Mouse (Mus musculus) hindbrain, embryonic 14.5 days (tissue): ENCODE measurements at regions not wholly inside any gene's neighbourhood (a gene's known extent, or its start where the extent isn't known, plus 50 kb on each side); places are given as distances from the start of the nearest gene placed in this dataset.

Experiments
- ATAC-seq: fragments of 200-750 bp; cut with Nextera tagmentation; 2 replicates; pipeline ENCODE4 v1.8.0; 2017; ENCODE audit warnings: moderate number of reproducible peaks, mild to moderate bottlenecking, moderate TSS enrichment, moderate library complexity; ENCODE audit not compliant: low FRiP score
- DNase-seq: peaks from one replicate; pipeline ENCODE4 v3.0.0-alpha.2; 2015; ENCODE audit warnings: low spot score
- H3K27ac ChIP-seq: fragments of 300-500 bp; sonication (generic); 2 replicates; pipeline ENCODE4 v1.5.1; 2014; ENCODE audit warnings: mild to moderate bottlenecking, moderate library complexity
- H3K27me3 ChIP-seq: fragments of 300-500 bp; sonication (generic); 2 replicates; pipeline ENCODE4 v1.6.1; 2014; ENCODE audit warnings: mild to moderate bottlenecking, low read length, mixed read lengths; ENCODE audit not compliant: control insufficient read depth, insufficient read depth
- H3K36me3 ChIP-seq: fragments of 300-500 bp; sonication (generic); replicated peaks from 2 replicates; pipeline ENCODE4 v1.6.1; 2014; ENCODE audit not compliant: control insufficient read depth, insufficient read depth
- H3K4me1 ChIP-seq: fragments of 300-500 bp; sonication (generic); replicated peaks from 2 replicates; pipeline ENCODE4 v1.6.1; 2014; ENCODE audit warnings: antibody characterized with exemption, low read length, mixed read lengths; ENCODE audit not compliant: control insufficient read depth, insufficient read depth
- H3K4me2 ChIP-seq: fragments of 300-500 bp; sonication (generic); replicated peaks from 2 replicates; pipeline ENCODE4 v1.6.1; 2014; ENCODE audit warnings: mild to moderate bottlenecking, moderate library complexity
- H3K4me3 ChIP-seq: fragments of 300-500 bp; sonication (generic); replicated peaks from 2 replicates; pipeline ENCODE4 v1.5.1; 2014; ENCODE audit warnings: mild to moderate bottlenecking, low read length
- H3K9ac ChIP-seq: fragments of 300-500 bp; sonication (generic); 2 replicates; pipeline ENCODE4 v1.6.1; 2014
- H3K9me3 ChIP-seq: fragments of 300-500 bp; sonication (generic); 2 replicates; pipeline ENCODE4 v1.6.1; 2016; ENCODE audit warnings: low read length; ENCODE audit not compliant: control insufficient read depth
- whole genome bisulfite sequencing: fragments of 180-500 bp; shearing (Covaris S2); extraction: QIAGEN DNeasy Blood & Tissue Kit; methylation state at CpG from one replicate; pipeline ENCODE4 v1.1.7; 2014; 5-methylcytosine and 5-hydroxymethylcytosine counted together

DNA sequence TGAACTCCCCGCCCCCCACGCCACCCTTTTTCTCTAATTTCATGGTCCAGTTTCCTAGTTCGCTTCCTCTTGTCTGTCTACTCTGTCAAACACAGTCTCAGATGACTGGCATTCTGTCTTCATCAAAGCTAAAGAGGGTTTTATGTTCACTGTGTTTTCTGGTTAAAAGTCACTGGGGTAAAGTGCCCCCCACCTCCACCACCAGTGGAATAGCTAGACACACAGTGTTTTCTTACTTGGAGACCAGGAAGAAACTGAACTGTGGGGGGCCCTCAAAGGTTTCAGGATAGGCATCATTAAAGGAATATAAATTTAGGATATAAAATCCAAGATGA is 69.9 kb downstream of the Enc1 start:
- Histone ChIP-seq H3K9me3 (no peaks in the 10 kb centered on the region), H3K4me2 (no peak overlapping the region), H3K27ac (no peak overlapping the region), H3K4me1 (peaks cover 27% of the 10 kb centered on the region), H3K9ac (no peak overlapping the region), H3K4me3 (no peak overlapping the region), H3K36me3 (no peaks in the 10 kb centered on the region), H3K27me3 (no peaks in the 10 kb centered on the region)
- no peak for ATAC-seq
- DNase-seq, result no peak
- 24% methylated on average over 3 of the region's 3 CpGs for WGBS

DNA sequence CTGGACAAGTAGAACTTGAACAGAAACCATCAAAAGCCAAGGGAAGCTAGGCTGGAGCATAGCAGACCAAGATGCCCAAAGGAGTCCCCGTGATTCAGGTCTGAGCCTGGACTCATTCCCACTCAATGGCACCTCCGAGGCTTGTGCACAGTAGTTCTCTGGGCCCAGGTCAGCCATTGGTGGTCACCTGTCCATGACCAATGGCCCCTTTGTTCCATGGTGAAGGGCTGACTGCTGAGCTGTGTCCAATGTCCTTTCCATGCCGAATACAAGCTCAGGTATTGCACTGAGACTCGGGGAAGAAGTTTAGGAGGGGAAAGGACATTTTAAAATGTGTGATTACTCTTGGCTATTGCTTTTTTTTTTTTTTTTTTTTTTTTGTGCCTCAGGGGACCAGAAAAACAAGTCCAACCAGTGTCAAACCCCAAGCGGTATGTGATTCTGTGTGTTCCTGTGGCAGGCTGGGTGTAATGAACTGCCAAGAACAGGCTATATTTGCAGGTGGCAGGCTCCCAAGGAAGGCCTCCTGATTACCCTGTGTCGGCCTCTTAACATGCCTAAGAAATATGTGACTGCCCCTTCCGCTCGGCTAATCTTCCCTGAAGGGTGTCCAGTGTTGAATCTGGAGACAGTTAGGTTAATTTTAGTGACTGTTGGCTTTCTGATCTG is 69.4 kb downstream of the Enc1 start:
- Histone ChIP-seq H3K4me1 (peaks cover 27% of the 10 kb centered on the region), H3K27ac (no peak overlapping the region), H3K4me3 (no peak overlapping the region), H3K4me2 (no peak overlapping the region), H3K9me3 (no peaks in the 10 kb centered on the region), H3K36me3 (no peaks in the 10 kb centered on the region), H3K27me3 (no peaks in the 10 kb centered on the region), H3K9ac (no peak overlapping the region)
- 27% methylated on average over 8 of the region's 8 CpGs for WGBS
- ATAC-seq (no peak), DNase-seq (no peak)

DNA sequence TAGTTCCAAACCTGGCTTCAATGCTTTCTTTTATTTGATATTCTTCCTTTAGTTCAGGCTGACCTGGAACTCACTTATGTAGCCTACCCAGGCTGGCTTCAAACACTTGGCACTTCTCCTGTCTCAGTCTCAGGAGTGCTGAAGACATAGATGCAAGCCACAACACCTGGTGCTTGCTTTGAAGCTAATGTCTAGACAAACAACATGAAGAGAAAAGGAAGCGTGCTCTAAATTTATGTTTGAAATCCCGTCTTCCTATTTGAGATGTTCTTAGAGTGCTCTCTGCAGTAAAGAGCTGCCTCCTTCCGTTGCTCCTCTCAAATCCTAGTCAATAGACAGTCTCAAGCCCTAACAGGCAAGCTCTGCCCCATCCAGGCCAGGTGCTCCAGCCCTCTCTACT is 68.5 kb downstream of the Enc1 start:
- Histone ChIP-seq H3K9ac (no peak overlapping the region), H3K4me1 (peaks cover 27% of the 10 kb centered on the region), H3K4me3 (no peak overlapping the region), H3K4me2 (no peak overlapping the region), H3K27ac (no peak overlapping the region), H3K9me3 (no peaks in the 10 kb centered on the region), H3K36me3 (no peaks in the 10 kb centered on the region), H3K27me3 (no peaks in the 10 kb centered on the region)
- DNase-seq (no peak), ATAC-seq (no peak)
- WGBS, result 82% methylated on average over 3 of the region's 3 CpGs

DNA sequence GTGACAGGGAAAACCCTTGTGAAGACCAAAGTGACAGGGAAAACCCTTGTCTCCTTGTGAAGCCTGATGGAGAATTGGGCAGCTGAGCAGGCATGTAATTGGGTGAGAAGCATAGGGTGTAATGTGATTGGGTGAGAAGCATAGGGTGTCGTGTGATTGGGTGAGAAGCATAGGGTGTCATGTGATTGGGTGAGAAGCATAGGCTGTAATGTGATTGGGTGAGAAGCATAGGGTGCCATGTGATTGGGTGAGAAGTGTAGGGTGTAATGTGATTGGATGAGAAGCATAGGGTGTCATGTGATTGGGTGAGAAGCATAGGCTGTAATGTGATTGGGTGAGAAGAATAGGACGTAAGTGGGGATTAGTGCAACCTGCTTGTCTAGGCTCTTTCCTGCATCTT is 67.5 kb downstream of the Enc1 start:
- Histone ChIP-seq H3K9me3 (no peaks in the 10 kb centered on the region), H3K36me3 (no peaks in the 10 kb centered on the region), H3K27ac (no peak overlapping the region), H3K9ac (no peak overlapping the region), H3K4me3 (no peak overlapping the region), H3K4me1 (peaks cover 26% of the 10 kb centered on the region), H3K4me2 (no peak overlapping the region), H3K27me3 (no peaks in the 10 kb centered on the region)
- DNase-seq (no peak), ATAC-seq (no peak)
- 93% methylated on average over 2 of the region's 2 CpGs for WGBS
